Mouse (Mus musculus): ENCODE measurements at regions not wholly inside any gene's neighbourhood (a gene's known extent, or its start where the extent isn't known, plus 50 kb on each side); places are given as distances from the start of the nearest gene placed in this dataset.

GRCm38 (mm10) chr13:48104766-48105165 is 156.3 kb upstream of the Id4 start:
- no peak for DNase-seq

- no peak for DNase-seq
Observed at GRCm38 (mm10) chr13:48106946-48107345, 154.1 kb upstream of the Id4 start.

- DNase-seq: no peak
Observed at GRCm38 (mm10) chr13:48115890-48116289, 145.1 kb upstream of the Id4 start.

GRCm38 (mm10) chr13:48126582-48126981 is 134.4 kb upstream of the Id4 start:
- no peak for DNase-seq

DNA sequence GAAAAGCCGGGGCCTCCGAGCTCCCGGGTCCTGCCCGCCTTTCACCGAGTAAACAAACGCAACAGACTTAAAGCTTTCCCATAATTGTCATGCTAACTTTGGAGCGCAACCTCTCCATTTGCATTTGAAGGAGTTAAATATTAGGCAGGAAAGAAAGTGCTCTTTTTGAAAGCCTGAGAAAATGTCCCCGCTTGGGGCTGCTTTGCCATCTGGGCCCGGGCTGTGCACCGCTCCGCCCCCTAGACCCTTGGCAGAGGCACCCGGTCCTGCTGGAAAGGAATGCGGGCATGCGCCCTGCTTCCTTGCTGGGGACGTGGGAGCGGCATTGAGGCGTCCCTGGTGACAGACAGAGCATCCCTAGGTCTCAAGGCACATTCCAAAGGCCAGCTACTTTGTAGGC is 130.3 kb upstream of the Id4 start:
- peak; percentile 46 for DNase-seq

DNA sequence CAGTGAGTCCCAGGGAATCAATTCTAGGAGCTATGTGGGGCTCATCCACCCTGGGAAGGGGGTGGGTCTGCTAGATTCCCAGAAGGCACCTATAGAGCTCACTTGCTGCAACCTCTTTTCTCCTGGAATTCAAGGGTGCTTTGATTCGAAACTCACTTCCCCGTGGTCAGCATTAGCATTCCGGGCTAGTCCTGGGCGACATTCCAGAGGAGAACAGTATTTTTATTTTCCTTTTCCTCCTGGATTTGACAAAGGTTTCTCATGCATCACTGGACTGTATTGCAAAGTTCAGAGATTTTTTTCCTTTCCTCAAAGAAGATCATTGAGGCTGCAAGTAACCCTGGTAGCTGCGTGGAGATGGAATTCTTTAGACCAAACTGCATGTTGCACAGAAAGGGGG is 129.3 kb upstream of the Id4 start:
- no peak for DNase-seq

- no peak for DNase-seq
Observed at GRCm38 (mm10) chr13:48145976-48146375, 115.1 kb upstream of the Id4 start.

DNA sequence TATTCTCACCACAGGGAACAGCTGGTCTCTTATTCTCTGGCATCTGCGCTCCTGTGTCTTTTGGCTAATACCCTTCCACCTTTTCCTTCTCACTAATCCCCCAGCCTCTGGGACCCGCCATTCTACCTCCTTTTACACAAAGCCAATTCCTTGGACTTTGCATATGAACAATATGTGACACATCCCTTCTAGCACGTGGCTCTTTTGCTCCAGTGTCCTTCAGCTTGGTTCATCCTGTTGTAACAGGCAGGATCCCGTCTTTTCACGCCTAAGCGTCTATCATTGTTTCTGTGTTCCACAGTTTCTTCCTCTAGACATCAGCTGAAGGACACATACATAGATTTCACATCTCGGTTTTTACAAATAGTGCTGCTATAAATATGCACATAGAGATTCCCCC is 114.0 kb upstream of the Id4 start:
- no peak for DNase-seq

GRCm38 (mm10) chr13:48153248-48153647 is 107.8 kb upstream of the Id4 start:
- no peak for DNase-seq

- no peak for DNase-seq
Observed at GRCm38 (mm10) chr13:48153684-48154413, 107.2 kb upstream of the Id4 start.

DNA sequence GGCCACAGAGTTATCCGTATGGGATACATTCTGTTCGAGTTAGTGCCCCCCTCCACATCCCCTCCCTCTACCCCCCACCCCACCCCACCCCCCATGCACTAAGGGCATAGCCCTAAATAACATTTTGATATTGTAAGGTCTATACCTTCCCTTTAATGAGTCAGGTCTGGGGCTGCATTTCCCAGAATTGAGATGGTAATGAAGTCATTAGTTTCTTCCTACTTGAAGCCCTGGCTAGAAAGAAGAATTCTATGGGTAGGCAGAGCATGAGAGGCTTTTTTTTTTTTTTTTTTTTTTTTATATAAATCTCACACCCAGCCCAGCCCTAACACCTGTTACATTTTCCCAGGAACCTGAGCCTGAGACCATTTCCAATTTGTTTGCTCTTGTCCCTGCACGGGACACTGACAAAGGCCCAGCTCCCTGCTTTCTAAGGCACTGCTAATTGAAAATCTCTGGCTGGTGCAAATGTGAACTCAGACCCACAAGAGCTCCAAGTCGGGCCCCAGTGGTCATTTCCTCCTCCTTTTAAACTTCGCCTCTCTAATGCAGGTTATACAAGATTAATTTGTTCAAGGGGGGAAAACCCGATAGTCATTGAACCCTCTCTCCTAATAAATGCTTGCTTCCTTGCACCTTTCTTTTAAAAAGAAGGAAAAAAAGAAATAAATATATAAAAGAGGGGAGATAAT is 106.5 kb upstream of the Id4 start:
- no peak for DNase-seq

- DNase-seq: no peak
Observed at GRCm38 (mm10) chr13:48159020-48159910, 101.8 kb upstream of the Id4 start.

- DNase-seq: no peak
Observed at GRCm38 (mm10) chr13:48160161-48160560, 100.9 kb upstream of the Id4 start.

- DNase-seq: no peak
Observed at GRCm38 (mm10) chr13:48161339-48161738, 99.7 kb upstream of the Id4 start.

DNA sequence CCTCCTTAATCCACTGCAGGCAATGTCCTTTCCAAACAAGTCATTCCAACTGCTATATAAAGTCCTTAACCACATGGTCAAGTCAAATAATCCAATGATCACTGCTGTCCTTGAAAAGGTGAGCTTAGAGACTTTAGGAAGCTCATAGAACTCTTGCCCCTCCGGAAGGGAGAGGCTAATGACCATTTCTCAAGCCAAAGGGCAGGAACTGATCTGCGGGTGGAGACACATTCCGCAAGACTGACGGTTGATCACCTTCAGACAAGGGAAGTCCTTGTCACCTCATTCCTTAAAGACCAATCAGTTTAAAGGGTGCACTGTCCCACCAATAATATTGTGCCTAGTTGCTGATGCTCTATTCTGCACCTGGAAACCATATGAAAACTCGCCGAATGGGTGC is 96.4 kb upstream of the Id4 start:
- no peak for DNase-seq

- DNase-seq: no peak
Observed at GRCm38 (mm10) chr13:48165838-48166237, 95.2 kb upstream of the Id4 start.

GRCm38 (mm10) chr13:48167976-48168375 is 93.1 kb upstream of the Id4 start:
- no peak for DNase-seq

DNA sequence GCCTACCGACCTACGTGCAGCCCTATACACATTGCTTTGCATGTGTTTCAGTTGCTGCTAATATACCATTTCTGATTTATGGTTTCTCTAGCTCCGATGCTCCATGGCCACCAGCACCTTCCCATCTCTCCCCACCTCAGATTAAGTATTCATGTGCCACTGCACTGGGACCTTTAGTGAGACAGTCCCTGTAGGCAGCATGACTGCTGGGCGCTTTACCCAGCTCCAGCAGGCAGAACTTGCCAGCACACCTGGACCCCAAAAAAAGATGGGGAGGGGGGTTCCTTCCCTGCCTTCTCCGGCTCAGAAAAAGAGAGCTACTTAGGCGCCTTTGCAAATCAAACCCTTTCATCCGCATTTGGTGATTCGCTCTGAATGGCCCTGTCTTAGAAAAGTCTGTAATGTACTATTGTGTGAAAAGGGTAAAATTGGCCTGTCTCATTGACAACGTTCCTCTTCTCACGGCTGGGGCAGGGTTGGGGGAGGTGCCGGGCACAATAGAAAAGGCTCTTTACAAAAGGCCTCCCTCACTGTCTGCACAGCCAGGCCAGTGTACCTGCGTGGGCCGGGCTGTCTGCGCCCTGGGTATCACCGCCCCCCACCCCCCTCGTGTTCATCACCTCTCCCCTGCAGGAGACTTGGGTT is 89.6 kb upstream of the Id4 start:
- DNase-seq: no peak

- DNase-seq: no peak
Observed at GRCm38 (mm10) chr13:48171994-48172393, 89.0 kb upstream of the Id4 start.

DNA sequence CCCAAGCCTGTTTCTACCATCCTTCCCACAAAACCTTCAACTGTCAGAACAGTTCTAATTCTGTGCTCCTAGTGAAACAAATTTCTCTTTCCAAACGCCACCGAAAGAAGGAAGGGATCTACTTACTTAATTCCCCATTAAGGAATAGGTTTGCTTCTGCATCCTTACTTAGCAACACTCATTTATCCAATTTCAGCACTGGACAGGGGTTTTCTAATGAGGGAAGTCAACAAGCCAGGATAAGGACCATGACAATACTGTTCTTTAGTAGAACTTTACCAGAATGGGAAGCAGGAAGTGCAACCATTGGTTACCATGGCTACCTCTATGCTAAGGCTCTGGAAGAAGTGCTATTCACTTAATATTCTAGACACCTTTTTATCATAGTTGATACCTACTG is 68.6 kb upstream of the Id4 start:
- DNase-seq: no peak

DNA sequence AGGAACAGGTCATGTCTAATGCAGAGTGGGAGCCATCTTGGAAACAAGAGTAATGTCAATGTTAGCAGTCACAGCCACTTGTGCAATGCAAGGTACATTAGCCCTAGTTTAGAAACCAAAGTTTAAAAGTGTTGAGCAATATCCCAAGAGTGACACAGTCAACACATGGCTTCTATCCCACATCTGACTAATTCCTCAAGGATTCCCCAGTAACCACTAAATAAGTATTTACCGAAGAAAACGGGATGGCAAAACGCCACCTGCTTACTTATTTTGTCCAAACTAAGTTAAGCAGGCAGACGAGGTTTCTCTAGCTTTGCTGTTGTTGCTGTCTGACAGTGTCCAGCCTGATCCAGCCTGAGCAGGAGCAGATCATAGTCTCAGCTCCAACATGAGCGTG is 67.1 kb upstream of the Id4 start:
- no peak for DNase-seq

GRCm38 (mm10) chr13:48207824-48208223 is 53.2 kb upstream of the Id4 start:
- no peak for DNase-seq

Measured in right cerebral cortex, postnatal 25 days (tissue).